Mouse (Mus musculus): ENCODE data around the gene Nectin1. TPM values are rescaled to one million over a fixed set of nuclear protein-coding genes. Genes with fewer than 3 reads are reported as not detected.

Gene Nectin1
- total RNA-seq, 2 experiments from 2014 or later: 18.2 to 21.7 TPM

DNA sequence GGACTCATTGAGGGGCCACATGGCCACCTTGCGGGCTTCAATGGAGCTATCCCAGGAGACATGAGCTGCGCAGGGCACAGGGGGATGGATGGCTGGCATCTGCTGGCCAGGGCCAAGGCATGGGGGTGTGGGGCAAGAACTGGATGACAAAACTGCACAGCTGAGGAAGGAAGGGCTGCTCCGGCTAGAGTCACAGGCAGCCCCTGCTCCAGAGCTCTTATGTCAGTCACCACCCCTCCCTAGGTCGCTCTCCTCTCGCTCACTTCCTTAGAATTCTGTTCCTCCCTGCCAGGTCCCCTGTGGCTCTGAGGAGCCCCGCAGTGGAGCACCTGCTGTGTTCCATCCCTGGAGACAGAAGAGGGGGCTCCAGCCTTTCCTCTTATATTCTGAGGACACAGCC, 63.8 kb downstream of the Nectin1 start:
- no peak for DNase-seq

DNA sequence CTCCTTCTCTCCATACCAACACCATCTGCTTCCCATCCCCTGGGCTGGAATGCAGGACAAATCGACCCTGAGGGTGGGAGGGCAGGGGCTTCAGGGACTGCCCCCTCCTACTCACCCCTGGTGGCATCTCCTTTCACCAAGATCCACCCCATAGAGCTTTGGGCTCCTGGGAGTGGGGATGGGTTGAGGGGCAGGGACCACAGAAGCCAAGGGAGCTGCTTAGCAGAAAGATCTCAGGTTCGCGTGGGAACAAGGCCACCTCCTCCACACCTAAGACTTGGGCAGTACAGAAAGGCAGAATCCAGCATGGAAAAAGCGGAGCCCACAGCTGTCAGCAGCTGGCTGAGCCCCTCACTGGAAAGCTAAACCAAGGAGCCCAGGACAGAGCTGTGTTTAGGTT, 64.3 kb downstream of the Nectin1 start:
- DNase-seq: no peak

DNA sequence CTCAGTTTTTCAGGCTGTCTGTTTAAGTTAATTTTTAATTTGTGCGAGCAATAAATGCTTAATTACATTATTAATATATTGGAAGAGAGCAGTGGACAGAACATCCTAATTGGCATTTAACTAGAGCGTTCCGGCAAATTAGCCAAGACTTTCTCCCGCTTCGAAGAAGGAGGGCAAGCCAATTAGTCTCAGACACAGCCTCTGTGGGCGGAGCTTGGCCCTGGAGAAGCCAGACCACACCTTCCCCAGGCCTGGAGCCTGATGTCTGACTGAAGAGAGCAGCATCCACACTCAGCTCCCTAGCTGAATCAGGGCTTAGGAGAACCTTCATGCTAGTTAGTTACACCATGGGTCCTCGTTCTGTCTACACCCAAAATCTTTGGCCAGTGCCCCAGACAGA, 64.8 kb downstream of the Nectin1 start:
- no peak for DNase-seq

GRCm38 (mm10) chr9:43813156-43813555, 69.4 kb downstream of the Nectin1 start:
- DNase-seq: no peak

DNA sequence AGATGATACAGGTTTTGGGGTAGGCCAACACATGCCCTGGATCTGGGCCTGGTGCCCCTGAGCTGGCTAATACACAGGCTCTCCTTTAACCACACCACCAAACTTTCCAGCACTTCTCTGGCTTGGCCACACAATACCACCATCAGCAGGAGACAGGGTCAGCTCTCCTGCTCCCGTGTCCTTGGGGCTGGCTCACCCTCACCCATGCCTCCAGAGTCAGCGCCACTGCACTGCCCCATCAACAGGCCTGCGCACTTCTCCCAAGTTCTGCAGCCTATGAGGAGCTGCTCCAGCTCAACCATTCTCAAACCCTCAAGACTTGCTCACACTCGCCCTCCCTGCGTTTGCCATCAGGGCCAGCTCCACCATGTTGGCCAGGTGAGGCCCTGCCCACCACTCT, 78.4 kb downstream of the Nectin1 start:
- no peak for DNase-seq

GRCm38 (mm10) chr9:43825178-43825577, 81.4 kb downstream of the Nectin1 start:
- no peak for DNase-seq

DNA sequence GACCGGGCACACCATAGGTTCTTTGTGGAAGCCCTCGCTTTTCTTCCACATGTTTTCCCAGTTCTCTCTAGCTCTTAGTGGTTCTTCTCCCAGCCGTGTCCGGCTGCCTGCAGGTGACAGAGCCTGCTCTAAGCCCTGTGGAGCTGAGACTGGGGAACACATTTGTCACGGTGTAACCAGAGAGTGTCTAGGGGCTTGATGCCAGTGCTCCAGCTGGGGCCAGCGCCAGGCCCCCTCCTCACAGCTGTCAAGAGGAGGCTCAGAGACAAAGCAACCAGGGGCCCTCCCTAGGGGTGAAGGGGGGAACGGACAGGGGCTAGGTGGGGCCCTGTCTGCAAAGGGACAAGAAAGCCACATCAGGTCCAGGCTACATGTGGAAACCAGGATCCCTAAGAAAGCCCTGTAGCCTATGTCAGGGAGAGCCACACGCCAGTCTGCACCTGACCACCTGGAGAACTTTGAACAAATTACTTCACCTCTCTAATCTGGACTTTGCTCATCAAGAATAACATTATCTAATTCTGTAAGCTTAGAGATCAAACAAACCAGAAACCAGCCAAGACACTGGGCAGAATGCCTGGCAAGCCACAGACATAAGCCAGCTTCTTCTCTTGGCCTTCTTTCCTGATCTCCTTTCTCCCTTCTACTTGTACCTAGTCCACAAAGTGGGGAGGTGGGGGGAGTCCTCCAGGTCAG, 82.9 kb downstream of the Nectin1 start:
- DNase-seq: no peak

- DNase-seq: peak; percentile 77
Observed at GRCm38 (mm10) chr9:43827593-43827992, 83.8 kb downstream of the Nectin1 start.

DNA sequence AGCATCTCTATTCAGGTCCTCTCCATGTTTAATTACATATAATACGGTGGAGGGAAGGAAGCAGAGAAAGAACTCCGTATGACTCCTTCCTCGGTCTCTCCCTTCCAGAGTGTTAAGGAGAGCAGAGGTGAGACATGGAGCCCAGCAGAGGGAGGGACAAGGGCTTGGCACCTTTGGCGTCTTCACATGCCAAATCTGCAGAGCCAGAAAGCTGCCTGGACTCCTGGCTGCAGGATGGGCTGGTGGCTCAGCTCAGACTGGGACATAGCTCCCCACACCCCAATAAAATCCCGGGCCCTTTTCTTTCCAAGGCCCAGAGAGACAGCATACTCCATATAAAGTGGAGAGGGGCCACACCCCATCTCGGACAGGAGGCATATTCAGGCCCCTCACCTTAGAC, 85.2 kb downstream of the Nectin1 start:
- no peak for DNase-seq

DNA sequence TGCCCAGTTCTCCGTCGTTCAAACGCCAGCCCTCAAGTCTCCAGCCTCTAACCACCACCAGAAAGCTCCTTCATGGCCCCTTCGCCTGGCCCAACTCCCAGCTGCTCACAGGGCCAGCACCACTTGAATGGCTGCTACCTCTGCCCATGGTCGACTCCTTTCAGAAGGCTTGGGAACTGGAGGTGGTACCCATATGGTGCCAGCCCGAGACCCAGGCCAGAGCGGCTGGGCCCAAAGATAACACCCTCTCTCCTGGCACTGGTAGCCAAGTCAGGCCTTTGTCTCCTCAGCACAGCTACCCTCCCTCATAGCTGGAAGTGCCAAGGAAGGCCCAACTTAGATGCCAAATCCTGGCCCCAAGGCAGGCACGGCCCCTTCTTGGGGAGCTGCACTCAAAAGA, 89.4 kb downstream of the Nectin1 start:
- no peak for DNase-seq

DNA sequence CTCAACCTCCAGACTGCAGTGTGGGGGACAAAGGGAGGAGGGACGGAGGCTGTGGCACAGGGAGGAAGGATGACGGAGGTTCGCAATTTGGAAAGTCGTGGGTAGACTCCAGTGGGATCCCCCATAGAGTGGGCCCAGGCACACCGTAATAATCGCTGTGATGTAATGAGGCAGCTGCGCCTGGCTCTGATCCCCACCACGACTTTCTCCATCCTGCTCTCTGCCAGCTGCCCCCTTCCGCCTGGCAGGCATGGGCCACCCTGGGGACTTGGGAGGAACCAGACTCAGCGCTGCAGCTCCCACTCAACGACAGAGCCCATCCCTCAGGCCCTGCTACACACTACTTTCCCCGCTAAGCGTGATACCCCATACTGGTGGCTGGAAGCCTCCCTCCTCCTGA, 90.5 kb downstream of the Nectin1 start:
- DNase-seq: no peak

GRCm38 (mm10) chr9:43838561-43838960, 94.8 kb downstream of the Nectin1 start:
- DNase-seq: no peak

DNA sequence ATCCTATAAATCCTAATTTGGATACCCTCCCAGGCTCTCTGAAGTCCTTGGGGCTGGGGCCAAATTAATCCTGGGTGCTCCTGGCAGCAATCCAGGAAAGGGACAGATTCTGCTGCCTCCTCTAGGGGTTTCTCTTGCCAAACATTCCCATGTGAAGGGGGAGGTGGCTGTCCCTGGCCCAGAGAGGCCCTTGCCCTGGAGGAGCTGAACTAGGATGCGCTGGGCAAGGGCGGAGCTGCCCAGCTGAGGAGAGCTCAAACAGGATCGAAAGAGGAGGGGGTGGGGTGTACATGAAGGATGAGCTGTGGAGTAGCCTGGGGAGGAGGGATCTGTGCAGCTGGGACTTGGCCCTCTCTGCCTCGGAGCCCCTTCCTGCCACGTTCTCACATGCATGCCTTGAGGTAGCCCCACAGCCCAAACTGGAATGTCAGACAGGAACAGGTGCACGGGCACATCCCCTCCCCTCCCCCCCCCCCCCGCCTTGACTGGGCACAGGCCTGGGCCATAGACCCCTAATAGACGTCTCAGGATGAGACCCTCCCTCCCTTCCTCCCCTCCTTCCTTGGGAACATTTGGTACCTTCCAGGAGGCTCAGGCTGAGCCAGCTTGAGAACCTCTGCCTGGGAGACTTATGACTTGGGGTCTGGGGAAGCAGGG, 99.3 kb downstream of the Nectin1 start:
- no peak for DNase-seq

- DNase-seq: peak; percentile 18
Observed at GRCm38 (mm10) chr9:43843711-43844127, 99.9 kb downstream of the Nectin1 start.

DNA sequence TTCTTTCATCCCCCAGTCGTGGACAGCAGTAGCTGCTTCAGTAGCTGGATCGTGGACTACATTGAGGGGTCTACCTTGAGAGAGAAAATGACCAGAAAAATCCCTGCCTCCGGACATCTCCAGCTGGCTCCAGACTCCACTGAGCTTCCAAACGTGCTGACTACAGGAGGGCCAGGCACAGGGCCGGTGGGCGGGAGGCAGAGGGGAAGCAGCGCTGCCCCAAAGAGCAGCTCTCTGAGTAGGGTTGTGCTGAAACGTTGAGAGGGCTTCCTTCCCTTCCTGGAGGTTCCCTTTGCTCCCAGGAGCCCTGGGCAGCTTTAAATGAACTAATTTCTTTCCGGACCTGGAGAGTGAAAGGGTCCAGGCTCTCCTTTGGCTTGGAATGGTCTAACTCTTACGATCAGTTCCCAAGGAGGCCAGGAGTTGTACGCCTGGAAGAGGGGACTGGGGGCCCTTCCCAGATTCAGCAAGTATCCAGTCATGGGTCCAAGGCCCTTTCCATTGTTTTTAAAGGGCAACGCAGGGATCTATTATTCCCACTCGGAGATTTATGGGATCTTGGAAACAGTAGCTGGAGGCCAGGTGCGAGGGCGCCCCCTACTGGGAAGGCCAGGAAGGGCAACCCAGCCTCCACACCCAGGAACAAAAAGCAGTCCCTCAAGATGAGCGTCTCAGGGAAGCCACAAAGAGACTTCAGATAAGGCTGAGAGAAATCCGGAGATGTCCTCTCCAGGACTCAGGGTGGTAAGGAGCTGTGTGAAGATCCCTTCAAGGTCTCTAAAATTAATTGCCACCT, 102.1 kb downstream of the Nectin1 start:
- DNase-seq: peak; percentile 79

DNA sequence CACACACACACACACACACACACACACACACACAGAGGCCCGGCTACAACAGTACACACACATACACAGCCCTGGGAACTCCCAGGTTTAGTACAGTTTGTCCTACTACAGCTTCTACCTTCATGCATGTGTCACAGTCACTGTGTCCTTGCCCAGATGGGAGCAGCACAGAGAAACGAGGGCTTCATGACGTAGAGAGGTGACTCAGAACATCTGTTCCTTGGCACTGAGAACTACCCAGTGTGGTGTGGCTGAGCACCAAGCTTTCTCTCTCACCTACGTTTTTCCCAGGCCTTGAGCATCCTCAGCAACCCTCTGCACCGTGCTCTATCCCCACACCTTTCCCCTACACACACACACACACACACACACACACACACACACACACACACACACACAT, 104.1 kb downstream of the Nectin1 start:
- peak; percentile 68 for DNase-seq

DNA sequence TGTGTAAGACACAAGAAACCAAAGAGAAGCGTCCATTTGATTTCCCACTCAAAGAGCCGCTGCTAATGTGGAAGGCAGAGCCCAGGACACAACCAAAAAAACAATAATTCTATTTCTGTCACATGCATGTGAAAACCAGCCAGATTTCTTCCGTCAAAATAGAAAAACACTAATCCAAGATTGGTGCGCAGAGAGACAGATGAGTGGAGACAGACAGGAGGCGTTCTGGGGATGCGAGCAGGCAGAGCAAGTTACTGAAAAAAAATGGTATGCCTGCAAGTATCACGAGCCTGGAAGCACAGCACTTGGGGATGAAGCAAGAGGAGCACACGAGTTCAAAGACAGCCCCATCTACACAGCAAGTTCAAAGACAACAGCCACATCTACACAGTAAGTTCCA, 106.5 kb downstream of the Nectin1 start:
- DNase-seq: no peak

GRCm38 (mm10) chr9:43851154-43851553, 107.4 kb downstream of the Nectin1 start:
- DNase-seq: no peak

DNA sequence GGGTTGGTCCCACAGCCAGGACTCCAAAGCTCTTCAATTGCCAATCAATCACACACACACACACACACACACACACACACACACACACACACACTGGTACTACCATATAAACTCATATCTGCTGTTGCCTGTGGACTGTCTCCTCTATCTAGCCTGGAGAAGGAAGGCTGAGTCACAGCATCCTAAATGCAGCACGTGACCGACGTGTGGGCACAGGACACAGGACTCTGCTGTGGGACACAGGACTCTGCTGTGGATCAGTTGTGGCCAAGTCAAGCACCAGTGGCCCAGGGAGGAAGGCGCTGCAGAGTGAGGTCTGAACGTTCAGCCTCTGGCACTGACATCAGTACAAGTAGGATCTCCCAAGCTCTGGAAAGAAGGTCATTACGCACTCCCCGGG, 112.1 kb downstream of the Nectin1 start:
- DNase-seq: no peak

Data from adrenal gland, postnatal 10 days (tissue).